10 mouse cellular contexts compared by ENCODE assay signal in genomic region chr2:119327102-119327480, GRCm38 (mm10). TPM values are rescaled to one million over a fixed set of nuclear protein-coding genes. Genes with fewer than 3 reads are reported as not detected.
A peak's percentile ranks its signal among the peaks of the same experiment; 100 is the strongest.
DNase-seq lines count a peak whose midpoint lies in the region; ATAC-seq and TF ChIP-seq lines count a peak whose summit lies in the region.
"Had no signal": no experiment of that assay in that cellular context is flagged by ENCODE, and none has a peak within 500 bp of the region (broad histone marks: within the 10 kb centered on the region; RNA-seq: fewer than 3 reads in every experiment).

No protein-coding gene starts in this region.

- peaks cover 34% of the 10 kb centered on the region for H3K27me3 ChIP-seq in intestine, postnatal 0 days (replicated peaks; ENCODE audit: control insufficient read depth, insufficient read depth, low read length)
- peaks cover 73% of the 10 kb centered on the region for H3K27me3 ChIP-seq in liver, postnatal 0 days (ENCODE audit: insufficient read depth, low read length)

- peaks cover 9% of the 10 kb centered on the region for H3K4me1 ChIP-seq in intestine, postnatal 0 days (replicated peaks; ENCODE audit: control insufficient read depth, insufficient read depth, low read length)
- peaks cover 40% of the 10 kb centered on the region for H3K4me1 ChIP-seq in liver, postnatal 0 days (ENCODE audit: insufficient read depth)

- ATAC-seq in intestine, postnatal 0 days: no peak
- no peak for ATAC-seq in liver, postnatal 0 days

- under 1% methylated on average over 30 of the region's 30 CpGs for WGBS in intestine, postnatal 0 days
- 1% methylated on average over 30 of the region's 30 CpGs for WGBS in liver, postnatal 0 days (ENCODE audit: insufficient replicate concordance)

- peak; percentile 66 for TF ChIP-seq CTCF in intestine, postnatal 0 days (IDR thresholded peaks at IDR 0.05; ENCODE audit: low read depth)
- peak; percentile 60 for TF ChIP-seq CTCF in liver, postnatal 0 days (IDR thresholded peaks at IDR 0.05; ENCODE audit: low read depth)

- DNase-seq in adrenal gland, adult 2 months: peak; percentile 74
- no peak for DNase-seq in adrenal gland, postnatal 4 days (ENCODE audit: low spot score in 2 of 2)
- peak; percentile 67 for DNase-seq in cerebellum, adult 9-11 months
- peak; percentile 70 to 91 for DNase-seq in heart, adult 18-20 months
- DNase-seq in liver, postnatal 0 days: peak; percentile 53
- peak; percentile 74 for DNase-seq in retina, postnatal 1 day
- DNase-seq in spleen, postnatal 14 days (ENCODE audit: low spot score in 2 of 2): no peak

- H3K9ac ChIP-seq in intestine, postnatal 0 days (ENCODE audit: low read depth, low read length): no peak overlapping the region
- H3K9ac ChIP-seq in liver, postnatal 0 days (replicated peaks): no peak overlapping the region

- H3K27ac ChIP-seq in intestine, postnatal 0 days (ENCODE audit: low read depth, low read length): no peak overlapping the region
- no peak overlapping the region for H3K27ac ChIP-seq in liver, postnatal 0 days (ENCODE audit: low read depth)

- H3K4me3 ChIP-seq in intestine, postnatal 0 days (ENCODE audit: low read depth, low read length): peak overlapping the region; percentile 55
- peak overlapping the region; percentile 55 for H3K4me3 ChIP-seq in liver, postnatal 0 days (ENCODE audit: low read depth, low read length)

- H3K36me3 ChIP-seq in intestine, postnatal 0 days (ENCODE audit: control insufficient read depth, insufficient read depth): peaks cover 4% of the 10 kb centered on the region; the same call in 1 of the 2 replicates
- no peaks in the 10 kb centered on the region for H3K36me3 ChIP-seq in liver, postnatal 0 days (replicated peaks; ENCODE audit: insufficient read depth, low read length)

- H3K9me3 ChIP-seq in intestine, postnatal 0 days (ENCODE audit: control insufficient read depth): no peaks in the 10 kb centered on the region
- no peaks in the 10 kb centered on the region for H3K9me3 ChIP-seq in liver, postnatal 0 days (ENCODE audit: low read length)

- TF ChIP-seq EP300 in liver, postnatal 0 days (IDR thresholded peaks at IDR 0.05; ENCODE audit: low read depth): no peak

- H3K4me2 ChIP-seq in intestine, postnatal 0 days (replicated peaks; ENCODE audit: low read depth): peak overlapping the region; percentile 98
- peak overlapping the region; percentile 73 for H3K4me2 ChIP-seq in liver, postnatal 0 days (ENCODE audit: low read depth, low read length)

RNA-seq across cellular contexts. Expression of gene Dll4, which starts 1.5 kb away (rescaled TPM):
- total RNA-seq in adrenal gland, adult 2 months (2021): 1 to 10 TPM; 5.8 to 9.8 TPM
- polyA plus RNA-seq in adrenal gland, adult 2 months (2012; rRNA removed): 14.9 and 16.0 TPM in 2 replicates
- total RNA-seq in adrenal gland, postnatal 4 days (2021): 10 to 100 TPM; 13.8 to 15.0 TPM
- total RNA-seq in heart, adult 18-20 months (2021): 10 to 100 TPM; 13.3 to 19.6 TPM
- polyA plus RNA-seq in intestine, postnatal 0 days (2015; fragmentation: Nextera tagmentation; extraction: Ambion mirVana): 3.7 and 4.1 TPM in 2 replicates
- 1.8 and 1.9 TPM in 2 replicates for polyA plus RNA-seq in liver, postnatal 0 days (2015; fragmentation: Nextera tagmentation; extraction: Ambion mirVana)
- polyA plus RNA-seq: C2C12 had no signal

RNA-seq across cellular contexts. Expression of gene Chac1, which starts 23.9 kb away (rescaled TPM):
- total RNA-seq in adrenal gland, adult 2 months (2021): 10 to 100 TPM in 1 of 2 experiments, 1 to 10 TPM in 1; 3.1 to 28.4 TPM
- polyA plus RNA-seq in adrenal gland, adult 2 months (2012; rRNA removed): 12.8 and 21.4 TPM in 2 replicates
- 1 to 10 TPM; 1.3 to 2.0 TPM for total RNA-seq in adrenal gland, postnatal 4 days (2021)
- total RNA-seq in heart, adult 18-20 months (2021): 1 to 10 TPM; 4.0 to 7.0 TPM
- 1.1 and 1.4 TPM in 2 replicates for polyA plus RNA-seq in intestine, postnatal 0 days (2015; fragmentation: Nextera tagmentation; extraction: Ambion mirVana)
- polyA plus RNA-seq in liver, postnatal 0 days (2015; fragmentation: Nextera tagmentation; extraction: Ambion mirVana): 0.35 and 0.36 TPM in 2 replicates

RNA-seq across cellular contexts. Expression of gene Vps18, which starts 38.6 kb away (rescaled TPM):
- total RNA-seq in adrenal gland, adult 2 months (2021): 10 to 100 TPM; 21.2 to 22.0 TPM
- polyA plus RNA-seq in adrenal gland, adult 2 months (2012; rRNA removed): 27.6 and 30.1 TPM in 2 replicates
- 10 to 100 TPM; 24.3 to 24.4 TPM for total RNA-seq in adrenal gland, postnatal 4 days (2021)
- 10 to 100 TPM; 13.2 to 13.5 TPM for total RNA-seq in heart, adult 18-20 months (2021)
- polyA plus RNA-seq in intestine, postnatal 0 days (2015; fragmentation: Nextera tagmentation; extraction: Ambion mirVana): 21.8 and 24.3 TPM in 2 replicates
- polyA plus RNA-seq in liver, postnatal 0 days (2015; fragmentation: Nextera tagmentation; extraction: Ambion mirVana): 4.7 TPM in 2 replicates

RNA-seq across cellular contexts. Expression of gene Rhov, which starts 56.0 kb away (rescaled TPM):
- 1 to 10 TPM in 1 of 2 experiments, under 1 TPM in 1; 0.23 to 2.2 TPM for total RNA-seq in adrenal gland, adult 2 months (2021)
- 0.34 and 0.91 TPM in 2 replicates for polyA plus RNA-seq in adrenal gland, adult 2 months (2012; rRNA removed)
- under 1 TPM; 0.62 to 0.76 TPM for total RNA-seq in adrenal gland, postnatal 4 days (2021)
- total RNA-seq in heart, adult 18-20 months (2021): not detected
- polyA plus RNA-seq in intestine, postnatal 0 days (2015; fragmentation: Nextera tagmentation; extraction: Ambion mirVana): 1.3 TPM in 2 replicates
- polyA plus RNA-seq in liver, postnatal 0 days (2015; fragmentation: Nextera tagmentation; extraction: Ambion mirVana): not detected in 2 replicates
- total RNA-seq: hematopoietic stem cell, adult 5-6 weeks had no signal

Comparison
In these comparisons a context has a peak if more than half of its experiments do, and no peak if none do; other contexts are left out.
1. DNase-seq: peak in adrenal gland, adult 2 months (single experiment), cerebellum, adult 9-11 months (single experiment), heart, adult 18-20 months (2 of 2), liver, postnatal 0 days (single experiment) and retina, postnatal 1 day (single experiment); none in adrenal gland, postnatal 4 days (0 of 2) and spleen, postnatal 14 days (0 of 2).